Mouse (Mus musculus) midbrain, embryonic 12.5 days (tissue): Measurements from ENCODE around the gene Brca1. TPM values are rescaled to one million over a fixed set of nuclear protein-coding genes. Genes with fewer than 3 reads are reported as not detected.
A peak's percentile ranks its signal among the peaks of the same experiment; 100 is the strongest.
"Not testable (repeated sequence)": the region's sequence is repeated elsewhere in the genome, so short reads cannot be mapped to it uniquely, and the experiment has no call there.

ENCODE experiments used
- ATAC-seq: fragments of 200-750 bp; cut with Nextera tagmentation; 2 replicates; pipeline ENCODE4 v1.8.0; 2017; ENCODE audit warnings: low read depth, moderate TSS enrichment, moderate library complexity; ENCODE audit not compliant: low FRiP score
- H3K27ac ChIP-seq: fragments of 300-500 bp; sonication (generic); replicated peaks from 2 replicates; pipeline ENCODE4 v1.5.1; 2016; ENCODE audit warnings: mild to moderate bottlenecking
- H3K27me3 ChIP-seq: fragments of 300-500 bp; sonication (generic); 2 replicates; pipeline ENCODE4 v1.6.1; 2016; ENCODE audit warnings: mild to moderate bottlenecking
- H3K36me3 ChIP-seq: fragments of 300-500 bp; sonication (generic); 2 replicates; pipeline ENCODE4 v1.6.1; 2016
- H3K4me1 ChIP-seq: fragments of 300-500 bp; sonication (generic); 2 replicates; pipeline ENCODE4 v1.6.1; 2016
- H3K4me2 ChIP-seq: fragments of 300-500 bp; sonication (generic); replicated peaks from 2 replicates; pipeline ENCODE4 v1.6.1; 2016; ENCODE audit warnings: mild to moderate bottlenecking, moderate library complexity
- H3K4me3 ChIP-seq: fragments of 300-500 bp; sonication (generic); 2 replicates; pipeline ENCODE4 v1.5.1; 2016; ENCODE audit warnings: mild to moderate bottlenecking
- H3K9ac ChIP-seq: fragments of 300-500 bp; sonication (generic); replicated peaks from 2 replicates; pipeline ENCODE4 v1.6.1; 2016; ENCODE audit warnings: mild to moderate bottlenecking, moderate library complexity
- H3K9me3 ChIP-seq: fragments of 300-500 bp; sonication (generic); 2 replicates; pipeline ENCODE4 v1.6.1; 2016; ENCODE audit warnings: mild to moderate bottlenecking
- WGBS: fragments of 180-500 bp; shearing (Covaris S2); methylation state at CpG from one replicate; pipeline ENCODE4 v1.1.7; 2016; 5-methylcytosine and 5-hydroxymethylcytosine counted together
- polyA plus RNA-seq: library from polyadenylated mRNA; unstranded; fragments of >200 nt; fragmentation: Nextera tagmentation; extraction: Ambion mirVana; gene quantifications from 2 replicates; pipeline ENCODE4 v1.2.1, GENCODE M21; 2016

The Brca1 gene
- polyA plus RNA-seq, 1 experiment from 2014 or later = 16.1 TPM

- Histone ChIP-seq H3K4me1 (peaks cover 50% of the 10 kb centered on the region), H3K4me2 (peak overlapping the region; percentile 44), H3K4me3 (peak overlapping the region; percentile 27), H3K27me3 (no peaks in the 10 kb centered on the region), H3K9me3 (no peaks in the 10 kb centered on the region), H3K27ac (peak overlapping the region; percentile 92), H3K9ac (peak overlapping the region; percentile 29), H3K36me3 (no peaks in the 10 kb centered on the region)
- peak; percentile 77 for ATAC-seq
- 4% methylated on average over 18 of the region's 18 CpGs for WGBS
Measured at GRCm38 (mm10) chr11:101479171-101479635, 72.6 kb downstream of the Brca1 start.

- Histone ChIP-seq H3K4me3 (no peak overlapping the region), H3K9ac (no peak overlapping the region)
- 28% methylated on average over 10 of the region's 10 CpGs for WGBS
Measured at GRCm38 (mm10) chr11:101477552-101478211, 74.1 kb downstream of the Brca1 start.

GRCm38 (mm10) chr11:101477194-101477551, 74.6 kb downstream of the Brca1 start:
- ATAC-seq = peak; percentile 70
- Histone ChIP-seq H3K27me3 (no peaks in the 10 kb centered on the region), H3K27ac (peak overlapping the region; percentile 92), H3K4me3 (no peak overlapping the region), H3K4me2 (peak overlapping the region; percentile 12; the same call in 1 of the 2 replicates), H3K36me3 (no peaks in the 10 kb centered on the region), H3K9me3 (no peaks in the 10 kb centered on the region), H3K4me1 (peaks cover 40% of the 10 kb centered on the region), H3K9ac (no peak overlapping the region)
- WGBS = 13% methylated on average over 4 of the region's 4 CpGs

More at GRCm38 (mm10) chr11:101477552-101478211, 74.1 kb downstream of the Brca1 start:
- H3K36me3 ChIP-seq = no peaks in the 10 kb centered on the region
- peak; percentile 81 for ATAC-seq
- H3K4me1 ChIP-seq = peaks cover 40% of the 10 kb centered on the region
- H3K9me3 ChIP-seq = no peaks in the 10 kb centered on the region
- peak overlapping the region; percentile 92 for H3K27ac ChIP-seq
- no peaks in the 10 kb centered on the region for H3K27me3 ChIP-seq
- peak overlapping the region; percentile 22 for H3K4me2 ChIP-seq

GRCm38 (mm10) chr11:101476361-101476760, 75.4 kb downstream of the Brca1 start:
- not testable (repeated sequence) for H3K4me3 ChIP-seq, H3K9me3 ChIP-seq, H3K36me3 ChIP-seq, H3K9ac ChIP-seq, H3K27ac ChIP-seq, H3K4me2 ChIP-seq, ATAC-seq, H3K27me3 ChIP-seq
- 93% methylated on average over 4 of the region's 4 CpGs for WGBS
- peaks cover 40% of the 10 kb centered on the region for H3K4me1 ChIP-seq

- no peaks in the 10 kb centered on the region for H3K9me3 ChIP-seq
- H3K9ac ChIP-seq = no peak overlapping the region
- no peak overlapping the region for H3K4me3 ChIP-seq
- H3K4me2 ChIP-seq = no peak overlapping the region
- no peaks in the 10 kb centered on the region for H3K27me3 ChIP-seq
- 80% methylated on average over 5 of the region's 5 CpGs for WGBS
- H3K36me3 ChIP-seq = peaks cover 12% of the 10 kb centered on the region
- peaks cover 43% of the 10 kb centered on the region for H3K4me1 ChIP-seq
- 0 out of 2 replicates have a peak overlapping the region, but pooled peaks have one; percentile 15 for H3K27ac ChIP-seq
- ATAC-seq = no peak
Measured at GRCm38 (mm10) chr11:101474298-101474697, 77.5 kb downstream of the Brca1 start.

- H3K9ac ChIP-seq, H3K27me3 ChIP-seq, H3K4me2 ChIP-seq, ATAC-seq, H3K4me3 ChIP-seq, H3K9me3 ChIP-seq: not testable (repeated sequence)
- 88% methylated on average over 1 of the region's 1 CpGs for WGBS
- H3K27ac ChIP-seq = 0 out of 2 replicates have a peak overlapping the region, but pooled peaks have one; percentile 15
- H3K4me1 ChIP-seq = peaks cover 41% of the 10 kb centered on the region
- peaks cover 12% of the 10 kb centered on the region for H3K36me3 ChIP-seq
Measured at GRCm38 (mm10) chr11:101473686-101474085, 78.1 kb downstream of the Brca1 start.

GRCm38 (mm10) chr11:101472336-101472735, 79.4 kb downstream of the Brca1 start:
- Histone ChIP-seq H3K27ac (0 out of 2 replicates have a peak overlapping the region, but pooled peaks have one; percentile 4), H3K36me3 (peaks cover 12% of the 10 kb centered on the region), H3K9ac (no peak overlapping the region; the same call in 1 of the 2 replicates), H3K4me3 (no peak overlapping the region), H3K9me3 (no peaks in the 10 kb centered on the region), H3K4me1 (peaks cover 31% of the 10 kb centered on the region), H3K27me3 (no peaks in the 10 kb centered on the region), H3K4me2 (no peak overlapping the region)
- ATAC-seq = no peak
- 60% methylated on average over 7 of the region's 7 CpGs for WGBS

- Histone ChIP-seq H3K9ac (no peak overlapping the region; the same call in 1 of the 2 replicates), H3K36me3 (peaks cover 12% of the 10 kb centered on the region), H3K4me3 (no peak overlapping the region), H3K27me3 (no peaks in the 10 kb centered on the region), H3K4me2 (no peak overlapping the region), H3K4me1 (peaks cover 31% of the 10 kb centered on the region), H3K27ac (0 out of 2 replicates have a peak overlapping the region, but pooled peaks have one; percentile 4), H3K9me3 (no peaks in the 10 kb centered on the region)
- no peak for ATAC-seq
- 83% methylated on average over 3 of the region's 3 CpGs for WGBS
Measured at GRCm38 (mm10) chr11:101471926-101472325, 79.8 kb downstream of the Brca1 start.

- peak overlapping the region; percentile 31; the same call in 1 of the 2 replicates for H3K9ac ChIP-seq
Measured at GRCm38 (mm10) chr11:101470206-101470605, 81.5 kb downstream of the Brca1 start.

GRCm38 (mm10) chr11:101469155-101469554, 82.6 kb downstream of the Brca1 start:
- Histone ChIP-seq H3K4me2 (peak overlapping the region; percentile 76), H3K27ac (no peak overlapping the region), H3K27me3 (peaks cover 3% of the 10 kb centered on the region; the same call in 1 of the 2 replicates), H3K36me3 (peaks cover 12% of the 10 kb centered on the region), H3K4me1 (peaks cover 46% of the 10 kb centered on the region), H3K9me3 (no peaks in the 10 kb centered on the region), H3K9ac (peak overlapping the region; percentile 83), H3K4me3 (peak overlapping the region; percentile 78)
- 71% methylated on average over 4 of the region's 4 CpGs for WGBS
- ATAC-seq = no peak

More at GRCm38 (mm10) chr11:101470206-101470605, 81.5 kb downstream of the Brca1 start:
- Histone ChIP-seq H3K36me3 (peaks cover 12% of the 10 kb centered on the region), H3K4me2 (peak overlapping the region; percentile 45), H3K27me3 (peaks cover 3% of the 10 kb centered on the region; the same call in 1 of the 2 replicates), H3K4me3 (peak overlapping the region; percentile 17), H3K27ac (peak overlapping the region; percentile 42), H3K4me1 (peaks cover 39% of the 10 kb centered on the region), H3K9me3 (no peaks in the 10 kb centered on the region)
- ATAC-seq = no peak
- 14% methylated on average over 7 of the region's 7 CpGs for WGBS

- H3K4me1 ChIP-seq = peaks cover 50% of the 10 kb centered on the region
- 4% methylated on average over 13 of the region's 13 CpGs for WGBS
- H3K9ac ChIP-seq = peak overlapping the region; percentile 83
Measured at GRCm38 (mm10) chr11:101468731-101469130, 83.0 kb downstream of the Brca1 start.

GRCm38 (mm10) chr11:101468263-101468688, 83.5 kb downstream of the Brca1 start:
- ATAC-seq = no peak; the same call in 1 of the 2 replicates
- Histone ChIP-seq H3K9ac (peak overlapping the region; percentile 83), H3K27me3 (peaks cover 3% of the 10 kb centered on the region; the same call in 1 of the 2 replicates), H3K4me3 (peak overlapping the region; percentile 78), H3K4me2 (peak overlapping the region; percentile 76), H3K27ac (peak overlapping the region; percentile 90), H3K36me3 (peaks cover 12% of the 10 kb centered on the region), H3K9me3 (no peaks in the 10 kb centered on the region), H3K4me1 (peaks cover 55% of the 10 kb centered on the region)
- 0% methylated on average over 30 of the region's 31 CpGs for WGBS

More at GRCm38 (mm10) chr11:101468731-101469130, 83.0 kb downstream of the Brca1 start:
- no peak for ATAC-seq
- Histone ChIP-seq H3K27me3 (peaks cover 3% of the 10 kb centered on the region; the same call in 1 of the 2 replicates), H3K36me3 (peaks cover 12% of the 10 kb centered on the region), H3K4me3 (peak overlapping the region; percentile 78), H3K27ac (peak overlapping the region; percentile 90), H3K4me2 (peak overlapping the region; percentile 76), H3K9me3 (no peaks in the 10 kb centered on the region)
